Mouse (Mus musculus): ENCODE measurements around the gene Olfr458.

GRCm38 (mm10) chr6:42476235-42476634 lies 11.2 kb upstream of the Olfr458 start, which contains the start of gene Olfr457:
- no peak for TF ChIP-seq CTCF (IDR thresholded peaks at IDR 0.05; ENCODE audit: insufficient read depth, low read depth, low read length)
- no peak for TF ChIP-seq POLR2A (IDR thresholded peaks at IDR 0.05; ENCODE audit: insufficient read depth, low read depth, low read length)

Measured in olfactory bulb, adult 2 months (tissue).